Mouse (Mus musculus): ENCODE measurements at regions not wholly inside any gene's neighbourhood (a gene's known extent, or its start where the extent isn't known, plus 50 kb on each side); places are given as distances from the start of the nearest gene placed in this dataset.

GRCm38 (mm10) chr5:7600418-7600817 is 255.9 kb upstream of the Zfp804b start:
- Histone ChIP-seq H3K4me3 (ENCODE audit: control insufficient read depth in 1 of 2, insufficient read depth in 1 of 2, low read depth in 2 of 2, low read length in 2 of 2) (no peak overlapping the region), H3K9me3 (replicated peaks; ENCODE audit: insufficient read depth, low read length) (no peaks in the 10 kb centered on the region), H3K4me1 (ENCODE audit: control insufficient read depth in 1 of 2, insufficient read depth in 2 of 2, low read length in 2 of 2) (no peaks in the 10 kb centered on the region), H3K27ac (ENCODE audit: control insufficient read depth, low read depth, low read length) (no peak overlapping the region), H3K27me3 (ENCODE audit: control insufficient read depth in 1 of 2, insufficient read depth in 2 of 2, low read length in 2 of 2) (no peaks in the 10 kb centered on the region), H3K36me3 (ENCODE audit: control insufficient read depth in 1 of 2, insufficient read depth in 2 of 2, low read length in 2 of 2) (no peaks in the 10 kb centered on the region), H3K79me2 (ENCODE audit: control insufficient read depth, insufficient read depth, low read length, poor library complexity) (no peaks in the 10 kb centered on the region), H3K9ac (ENCODE audit: control insufficient read depth, low read depth, low read length, poor library complexity, severe bottlenecking) (no peak overlapping the region)
- TF ChIP-seq NELFE (IDR thresholded peaks at IDR 0.05; ENCODE audit: low read depth, low read length) = no peak
- TF ChIP-seq POLR2AphosphoS2 (IDR thresholded peaks at IDR 0.05; ENCODE audit: low read length) = no peak
- TF ChIP-seq GABPA (IDR thresholded peaks at IDR 0.05; ENCODE audit: low read depth, low read length) = no peak
- TF ChIP-seq MXI1 (IDR thresholded peaks at IDR 0.05; ENCODE audit: low read depth, low read length) = no peak
- no peak for TF ChIP-seq TBP (IDR thresholded peaks at IDR 0.05; ENCODE audit: low read depth, low read length)
- TF ChIP-seq MYB (IDR thresholded peaks at IDR 0.05; ENCODE audit: low read depth, low read length) = no peak
- no peak for TF ChIP-seq CTCF (IDR thresholded peaks at IDR 0.05 in 2 of 3, conservative IDR thresholded peaks at IDR 0.05 in 1 of 3; ENCODE audit: control insufficient read depth in 1 of 3, insufficient read depth in 1 of 3, low read depth in 2 of 3, low read length in 3 of 3, poor library complexity in 1 of 3, severe bottlenecking in 1 of 3)
- no peak for TF ChIP-seq SMC3 (IDR thresholded peaks at IDR 0.05; ENCODE audit: low read depth, low read length)
- no peak for TF ChIP-seq E2F4 (IDR thresholded peaks at IDR 0.05; ENCODE audit: borderline replicate concordance, low read depth, low read length)
- no peak for TF ChIP-seq MAZ (IDR thresholded peaks at IDR 0.05; ENCODE audit: low read depth, low read length)
- TF ChIP-seq TCF12 (IDR thresholded peaks at IDR 0.05; ENCODE audit: low read depth, low read length) = no peak
- no peak for DNase-seq (ENCODE audit: low read depth, low spot score)

- Histone ChIP-seq H3K79me2 (ENCODE audit: control insufficient read depth, insufficient read depth, low read length, poor library complexity) (no peaks in the 10 kb centered on the region), H3K27ac (ENCODE audit: control insufficient read depth, low read depth, low read length) (no peak overlapping the region), H3K36me3 (ENCODE audit: control insufficient read depth in 1 of 2, insufficient read depth in 2 of 2, low read length in 2 of 2) (no peaks in the 10 kb centered on the region), H3K9ac (ENCODE audit: control insufficient read depth, low read depth, low read length, poor library complexity, severe bottlenecking) (no peak overlapping the region), H3K27me3 (ENCODE audit: control insufficient read depth in 1 of 2, insufficient read depth in 2 of 2, low read length in 2 of 2) (no peaks in the 10 kb centered on the region), H3K4me3 (ENCODE audit: control insufficient read depth in 1 of 2, insufficient read depth in 1 of 2, low read depth in 2 of 2, low read length in 2 of 2) (no peak overlapping the region), H3K9me3 (replicated peaks; ENCODE audit: insufficient read depth, low read length) (no peaks in the 10 kb centered on the region), H3K4me1 (ENCODE audit: control insufficient read depth in 1 of 2, insufficient read depth in 2 of 2, low read length in 2 of 2) (no peaks in the 10 kb centered on the region)
- TF ChIP-seq MAX (IDR thresholded peaks at IDR 0.05; ENCODE audit: low read length) = no peak
- no peak for TF ChIP-seq POLR2AphosphoS2 (IDR thresholded peaks at IDR 0.05; ENCODE audit: low read length)
- no peak for TF ChIP-seq MAFK (IDR thresholded peaks at IDR 0.05; ENCODE audit: borderline replicate concordance, low read depth, low read length)
- TF ChIP-seq NRF1 (IDR thresholded peaks at IDR 0.05; ENCODE audit: insufficient read depth, low read depth, low read length, poor library complexity, severe bottlenecking) = no peak
- TF ChIP-seq E2F4 (IDR thresholded peaks at IDR 0.05; ENCODE audit: borderline replicate concordance, low read depth, low read length) = no peak
- TF ChIP-seq UBTF (IDR thresholded peaks at IDR 0.05; ENCODE audit: borderline replicate concordance, insufficient read depth, low read depth, low read length) = no peak
- TF ChIP-seq BHLHE40 (IDR thresholded peaks at IDR 0.05; ENCODE audit: borderline replicate concordance, low read depth, low read length) = no peak
- no peak for TF ChIP-seq MEF2A (IDR thresholded peaks at IDR 0.05; ENCODE audit: extremely low read depth, insufficient replicate concordance, low read depth, low read length, poor library complexity, severe bottlenecking)
- no peak for TF ChIP-seq KAT2A (conservative IDR thresholded peaks at IDR 0.05; ENCODE audit: low read depth, low read length)
- no peak for TF ChIP-seq POLR2A (IDR thresholded peaks at IDR 0.05; ENCODE audit: control insufficient read depth in 1 of 2, insufficient read depth in 1 of 2, low read depth in 1 of 2, low read length in 2 of 2, poor library complexity in 1 of 2)
- no peak for TF ChIP-seq MYB (IDR thresholded peaks at IDR 0.05; ENCODE audit: low read depth, low read length)
- no peak for TF ChIP-seq ELF1 (IDR thresholded peaks at IDR 0.05; ENCODE audit: low read depth, low read length)
- TF ChIP-seq TCF12 (IDR thresholded peaks at IDR 0.05; ENCODE audit: low read depth, low read length) = no peak
- TF ChIP-seq CHD1 (IDR thresholded peaks at IDR 0.05; ENCODE audit: low read depth, low read length) = no peak
- no peak for TF ChIP-seq CTCF (IDR thresholded peaks at IDR 0.05 in 2 of 3, conservative IDR thresholded peaks at IDR 0.05 in 1 of 3; ENCODE audit: control insufficient read depth in 1 of 3, insufficient read depth in 1 of 3, low read depth in 2 of 3, low read length in 3 of 3, poor library complexity in 1 of 3, severe bottlenecking in 1 of 3)
- no peak for TF ChIP-seq JUND (IDR thresholded peaks at IDR 0.05; ENCODE audit: low read depth, low read length)
- no peak for DNase-seq (ENCODE audit: low read depth, low spot score)
Measured at GRCm38 (mm10) chr5:7607517-7607916, 263.0 kb upstream of the Zfp804b start.

Measured in MEL (cell line).